Mouse (Mus musculus) heart, postnatal 0 days (tissue): ENCODE measurements around the gene Gm16253. TPM values are rescaled to one million over a fixed set of nuclear protein-coding genes. Genes with fewer than 3 reads are reported as not detected.

Experiments
- ATAC-seq: fragments of 200-750 bp; cut with Nextera tagmentation; 2 replicates; pipeline ENCODE4 v1.8.0; 2017; ENCODE audit warnings: low read depth, moderate number of reproducible peaks, moderate library complexity; ENCODE audit not compliant: insufficient read depth
- DNase-seq: peaks from one replicate; pipeline ENCODE4 v3.0.0-alpha.2; 2016; ENCODE audit warnings: low spot score
- H3K27ac ChIP-seq: fragments of 300-500 bp; sonication (generic); 2 replicates; pipeline ENCODE4 v1.5.1; 2014; ENCODE audit warnings: low read depth, mild to moderate bottlenecking
- H3K27me3 ChIP-seq: fragments of 300-500 bp; sonication (generic); 2 replicates; pipeline ENCODE4 v1.6.1; 2014; ENCODE audit warnings: low read length, mixed read lengths; ENCODE audit not compliant: control insufficient read depth, insufficient read depth
- H3K36me3 ChIP-seq: fragments of 300-500 bp; sonication (generic); replicated peaks from 2 replicates; pipeline ENCODE4 v1.6.1; 2014; ENCODE audit warnings: low read length, mixed read lengths; ENCODE audit not compliant: control insufficient read depth, insufficient read depth
- H3K4me1 ChIP-seq: fragments of 300-500 bp; sonication (generic); 2 replicates; pipeline ENCODE4 v1.6.1; 2014; ENCODE audit warnings: antibody characterized with exemption; ENCODE audit not compliant: control insufficient read depth, insufficient read depth
- H3K4me2 ChIP-seq: fragments of 300-500 bp; sonication (generic); 2 replicates; pipeline ENCODE4 v1.6.1; 2014; ENCODE audit warnings: low read depth, mild to moderate bottlenecking, low read length, moderate library complexity
- H3K4me3 ChIP-seq: fragments of 300-500 bp; sonication (generic); 2 replicates; pipeline ENCODE4 v1.5.1; 2014; ENCODE audit warnings: low read depth, low read length
- H3K9ac ChIP-seq: fragments of 300-500 bp; sonication (generic); replicated peaks from 2 replicates; pipeline ENCODE4 v1.6.1; 2014; ENCODE audit warnings: low read depth, low read length, mixed read lengths
- H3K9me3 ChIP-seq: fragments of 300-500 bp; sonication (generic); replicated peaks from 2 replicates; pipeline ENCODE4 v1.6.1; 2016; ENCODE audit warnings: low read length; ENCODE audit not compliant: control insufficient read depth
- CTCF ChIP-seq: IDR thresholded peaks from 2 replicates; pipeline ENCODE4 v1.5.1; 2016; ENCODE audit warnings: antibody characterized with exemption, control low read depth, low read depth
- EP300 ChIP-seq: IDR thresholded peaks from 2 replicates; pipeline ENCODE4 v1.6.1; 2016; ENCODE audit warnings: antibody characterized with exemption, low read depth
- WGBS: fragments of 180-500 bp; shearing (Covaris S2); extraction: QIAGEN DNeasy Blood & Tissue Kit; methylation state at CpG from one replicate; pipeline ENCODE4 v1.1.7; 2014; 5-methylcytosine and 5-hydroxymethylcytosine counted together
- polyA plus RNA-seq: library from polyadenylated mRNA; unstranded; fragments of >200 nt; fragmentation: Nextera tagmentation; extraction: Ambion mirVana; gene quantifications from 2 replicates; pipeline ENCODE4 v1.2.1, GENCODE M21; 2015
- total RNA-seq: library from RNA; depleted of rRNA; stranded (reverse); fragments of >200 nt; gene quantifications from 2 replicates; pipeline ENCODE4 v1.2.3, GENCODE M21; 2014; ENCODE audit warnings: low replicate concordance

Gm16253 gene
- total and polyA plus RNA-seq, 2 experiments from 2014 or later: 1.1 TPM; not detected in 1

GRCm38 (mm10) chr3:96540740-96541139 is 36.0 kb upstream of the Gm16253 start:
- H3K4me1 ChIP-seq: no peaks in the 10 kb centered on the region
- ATAC-seq (no peak), DNase-seq (no peak)
- H3K4me3 ChIP-seq: no peak overlapping the region
- H3K36me3 ChIP-seq: no peaks in the 10 kb centered on the region
- H3K27me3 ChIP-seq: no peaks in the 10 kb centered on the region
- 49% methylated on average over 6 of the region's 6 CpGs for WGBS
- no peaks in the 10 kb centered on the region for H3K9me3 ChIP-seq
- no peak overlapping the region for H3K27ac ChIP-seq
- no peak overlapping the region for H3K9ac ChIP-seq
- no peak overlapping the region for H3K4me2 ChIP-seq
- no peak for TF ChIP-seq CTCF
- no peak for TF ChIP-seq EP300

GRCm38 (mm10) chr3:96541328-96542078 is 35.3 kb upstream of the Gm16253 start:
- no peaks in the 10 kb centered on the region for H3K36me3 ChIP-seq
- H3K9ac ChIP-seq: no peak overlapping the region
- WGBS: 24% methylated on average over 14 of the region's 14 CpGs
- no peaks in the 10 kb centered on the region for H3K27me3 ChIP-seq
- no peak overlapping the region for H3K4me2 ChIP-seq
- H3K4me1 ChIP-seq: no peaks in the 10 kb centered on the region
- no peak overlapping the region for H3K27ac ChIP-seq
- no peak for ATAC-seq
- H3K9me3 ChIP-seq: no peaks in the 10 kb centered on the region
- peak; percentile 56 for TF ChIP-seq CTCF
- TF ChIP-seq EP300: no peak
- DNase-seq: no peak
- H3K4me3 ChIP-seq: no peak overlapping the region

GRCm38 (mm10) chr3:96542554-96542953 is 34.2 kb upstream of the Gm16253 start:
- ATAC-seq: no peak

GRCm38 (mm10) chr3:96543345-96543744 is 33.4 kb upstream of the Gm16253 start:
- TF ChIP-seq CTCF: no peak
- no peak for TF ChIP-seq EP300
- Histone ChIP-seq H3K4me3 (no peak overlapping the region), H3K9ac (no peak overlapping the region), H3K36me3 (no peaks in the 10 kb centered on the region), H3K9me3 (no peaks in the 10 kb centered on the region), H3K4me1 (0 out of 2 replicates have a peak, but pooled peaks cover 4% of the 10 kb centered on the region), H3K4me2 (no peak overlapping the region), H3K27me3 (no peaks in the 10 kb centered on the region), H3K27ac (no peak overlapping the region)
- ATAC-seq (no peak), DNase-seq (no peak)
- WGBS: 84% methylated on average over 11 of the region's 11 CpGs

More at GRCm38 (mm10) chr3:96542554-96542953, 34.2 kb upstream of the Gm16253 start:
- no peak for TF ChIP-seq CTCF
- TF ChIP-seq EP300: no peak
- no peaks in the 10 kb centered on the region for H3K36me3 ChIP-seq
- no peaks in the 10 kb centered on the region for H3K9me3 ChIP-seq
- H3K27me3 ChIP-seq: no peaks in the 10 kb centered on the region
- no peak for DNase-seq
- 61% methylated on average over 8 of the region's 8 CpGs for WGBS
- no peak overlapping the region for H3K9ac ChIP-seq
- H3K4me1 ChIP-seq: 0 out of 2 replicates have a peak, but pooled peaks cover 1% of the 10 kb centered on the region
- H3K27ac ChIP-seq: no peak overlapping the region
- no peak overlapping the region for H3K4me2 ChIP-seq
- no peak overlapping the region for H3K4me3 ChIP-seq

- no peak overlapping the region for H3K4me2 ChIP-seq
- ATAC-seq (no peak), DNase-seq (no peak)
- H3K4me1 ChIP-seq: peaks cover 14% of the 10 kb centered on the region; the same call in 1 of the 2 replicates
- H3K27me3 ChIP-seq: no peaks in the 10 kb centered on the region
- 31% methylated on average over 1 of the region's 1 CpGs for WGBS
- H3K4me3 ChIP-seq: no peak overlapping the region
- no peaks in the 10 kb centered on the region for H3K9me3 ChIP-seq
- no peak overlapping the region for H3K27ac ChIP-seq
- H3K36me3 ChIP-seq: no peaks in the 10 kb centered on the region
- H3K9ac ChIP-seq: no peak overlapping the region
- peak; percentile 47 for TF ChIP-seq CTCF
- TF ChIP-seq EP300: no peak
Observed at GRCm38 (mm10) chr3:96545565-96545964, 31.2 kb upstream of the Gm16253 start.
